Mouse (Mus musculus) kidney, postnatal 10 days (tissue): ENCODE results near the gene Btg1-ps1.
"Not testable (repeated sequence)": the region's sequence is repeated elsewhere in the genome, so short reads cannot be mapped to it uniquely, and the experiment has no call there.

Source experiments
- DNase-seq: peaks from one replicate; pipeline ENCODE4 v3.0.0; 2021; ENCODE audit warnings: mixed read lengths

Btg1-ps1 gene

GRCm38 (mm10) chrX:38018597-38018996 is at the start of gene Btg1-ps1:
Gene Btg1-ps1 (minus strand): TSS chrX:38018815.
- DNase-seq, result not testable (repeated sequence)

DNA sequence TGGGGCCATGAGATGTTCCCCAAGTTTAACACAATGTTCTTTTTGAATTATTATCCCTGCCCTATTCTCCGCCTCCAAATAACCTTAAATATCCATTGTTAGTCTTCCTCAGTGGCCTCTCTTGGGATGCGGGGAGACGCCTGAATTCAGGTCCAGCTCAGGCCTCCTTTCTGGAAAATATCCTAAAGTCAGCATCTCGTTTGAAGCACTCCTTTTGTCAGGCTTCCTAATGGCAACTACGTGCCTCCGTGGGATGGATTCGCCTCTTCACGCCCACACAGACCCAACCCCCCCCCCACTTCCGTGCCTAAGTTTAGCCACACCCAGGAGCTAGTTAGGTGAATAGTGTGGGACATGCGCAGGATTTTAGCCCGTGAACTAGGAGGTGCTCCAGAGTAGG is 47.6 kb upstream of the Btg1-ps1 start, which contains the start of gene Rhox10:
Gene Rhox10 (plus strand): TSS at position 301 of the 400 bp plus-strand sequence.
- DNase-seq, result no peak

GRCm38 (mm10) chrX:38061544-38061943 is 42.9 kb upstream of the Btg1-ps1 start:
- peak; percentile 12 for DNase-seq

- DNase-seq, result not testable (repeated sequence)
Measured at GRCm38 (mm10) chrX:38043014-38043413, 24.4 kb upstream of the Btg1-ps1 start, which contains the start of gene Btg1-ps2. Gene Btg1-ps2 (minus strand): TSS chrX:38043114.

GRCm38 (mm10) chrX:38039666-38040065 is 21.1 kb upstream of the Btg1-ps1 start:
- no peak for DNase-seq

- no peak for DNase-seq
Measured at GRCm38 (mm10) chrX:38033841-38034240, 15.2 kb upstream of the Btg1-ps1 start.

- DNase-seq, result no peak
Measured at GRCm38 (mm10) chrX:38008756-38009155, 9.9 kb downstream of the Btg1-ps1 start.
